Mouse (Mus musculus) brain, embryonic 14.5 days (tissue): Measurements from ENCODE around the gene Scn2b. TPM values are rescaled to one million over a fixed set of nuclear protein-coding genes. Genes with fewer than 3 reads are reported as not detected.

Experiments
- DNase-seq: peaks from one replicate; pipeline ENCODE4 v3.0.0-alpha.2; 2011; ENCODE audit warnings: low read depth
- CTCF ChIP-seq: fragments of 200-500 bp; IDR thresholded peaks from 2 replicates; pipeline ENCODE4 v1.5.1; 2012; ENCODE audit warnings: inconsistent platforms, mild to moderate bottlenecking, moderate library complexity, borderline replicate concordance; ENCODE audit not compliant: insufficient read depth, insufficient read length; ENCODE audit errors: extremely low read depth
- POLR2A ChIP-seq: fragments of 200-500 bp; IDR thresholded peaks from 2 replicates; pipeline ENCODE4 v1.6.1; 2012; ENCODE audit warnings: mild to moderate bottlenecking, inconsistent platforms, borderline replicate concordance; ENCODE audit not compliant: poor library complexity, insufficient read depth, insufficient read length, severe bottlenecking; ENCODE audit errors: extremely low read depth
- polyA plus RNA-seq: library from polyadenylated mRNA; depleted of rRNA; stranded (reverse); fragments of >200 nt; gene quantifications from 2 replicates; pipeline ENCODE4 v1.2.3, GENCODE M21; 2012

Scn2b gene
- polyA plus RNA-seq, 1 experiment, result 8.9 TPM

- no peak for TF ChIP-seq CTCF
- no peak for TF ChIP-seq POLR2A
Measured at GRCm38 (mm10) chr9:45098426-45098825, 19.2 kb upstream of the Scn2b start.

GRCm38 (mm10) chr9:45102528-45102927, 15.1 kb upstream of the Scn2b start:
- no peak for TF ChIP-seq POLR2A
- TF ChIP-seq CTCF, result no peak
- no peak for DNase-seq

More at GRCm38 (mm10) chr9:45098426-45098825, 19.2 kb upstream of the Scn2b start:
- no peak for DNase-seq

- DNase-seq, result no peak
- TF ChIP-seq CTCF (no peak), POLR2A (no peak)
Measured at GRCm38 (mm10) chr9:45103211-45103979, 14.2 kb upstream of the Scn2b start.

GRCm38 (mm10) chr9:45105596-45106374, 11.8 kb upstream of the Scn2b start:
- TF ChIP-seq CTCF (no peak), POLR2A (no peak)

GRCm38 (mm10) chr9:45115706-45116105, 1.9 kb upstream of the Scn2b start:
- TF ChIP-seq POLR2A (no peak), CTCF (no peak)
- DNase-seq, result peak; percentile 91

More at GRCm38 (mm10) chr9:45105596-45106374, 11.8 kb upstream of the Scn2b start:
- DNase-seq, result no peak

- no peak for DNase-seq
- TF ChIP-seq POLR2A (no peak), CTCF (no peak)
Measured at GRCm38 (mm10) chr9:45116819-45117218, 763 bp upstream of the Scn2b start.

- TF ChIP-seq CTCF, result no peak
- no peak for TF ChIP-seq POLR2A
- peak; percentile 9 for DNase-seq
Measured at GRCm38 (mm10) chr9:45118552-45118951, 970 bp downstream of the Scn2b start.

- DNase-seq, result no peak
Measured at GRCm38 (mm10) chr9:45119316-45119953, 1.9 kb downstream of the Scn2b start.

GRCm38 (mm10) chr9:45119954-45120530, 2.5 kb downstream of the Scn2b start:
- no peak for DNase-seq
- TF ChIP-seq CTCF (no peak), POLR2A (no peak)

More at GRCm38 (mm10) chr9:45119316-45119953, 1.9 kb downstream of the Scn2b start:
- TF ChIP-seq CTCF (no peak), POLR2A (no peak)

GRCm38 (mm10) chr9:45120567-45120966, 3.0 kb downstream of the Scn2b start:
- no peak for TF ChIP-seq POLR2A
- TF ChIP-seq CTCF, result no peak
- no peak for DNase-seq

GRCm38 (mm10) chr9:45121001-45121400, 3.4 kb downstream of the Scn2b start:
- no peak for TF ChIP-seq POLR2A
- no peak for TF ChIP-seq CTCF
- no peak for DNase-seq

GRCm38 (mm10) chr9:45121769-45122168, 4.2 kb downstream of the Scn2b start:
- DNase-seq, result peak; percentile 86
- TF ChIP-seq POLR2A (no peak), CTCF (peak; percentile 95)
